Mouse (Mus musculus) regulatory T cell (primary cell): ENCODE data around the gene Pced1b.

Source experiments
- in situ Hi-C: fragments of 300-600 bp; cut with MboI, MseI; formaldehyde crosslinking; loops from one replicate; pipeline ENCODE4 v1.15.1; 2025; ENCODE audit warnings: high pct_unique_total_duplicates

Gene Pced1b

DNA sequence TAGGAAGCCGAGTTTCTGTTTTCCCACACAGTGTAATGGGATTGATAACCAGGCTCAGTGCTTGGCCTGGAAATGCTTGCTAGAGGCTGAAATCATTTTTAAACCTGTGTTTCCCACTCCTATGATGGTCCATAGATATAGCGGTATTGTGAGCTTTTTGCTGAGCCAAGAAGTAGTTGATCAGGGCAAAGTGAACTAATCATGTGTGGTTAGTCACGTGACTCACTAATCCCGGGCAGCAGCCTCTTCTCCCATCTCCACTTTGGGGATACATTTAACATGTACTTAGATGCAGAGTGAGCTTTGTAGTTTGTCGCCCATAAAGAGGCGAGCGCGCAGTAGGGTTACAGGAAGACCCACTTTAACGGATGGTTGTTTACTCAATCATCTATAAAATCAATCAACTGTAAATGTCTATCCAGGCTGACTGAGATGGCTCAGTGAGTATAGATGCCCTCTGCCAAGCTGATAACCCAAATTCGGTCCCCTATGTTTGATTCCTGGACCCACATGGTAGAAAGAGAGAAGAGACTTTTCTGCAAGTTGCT is 38.8 kb downstream of the Pced1b start:
- in situ Hi-C loops, result no loop called here

DNA sequence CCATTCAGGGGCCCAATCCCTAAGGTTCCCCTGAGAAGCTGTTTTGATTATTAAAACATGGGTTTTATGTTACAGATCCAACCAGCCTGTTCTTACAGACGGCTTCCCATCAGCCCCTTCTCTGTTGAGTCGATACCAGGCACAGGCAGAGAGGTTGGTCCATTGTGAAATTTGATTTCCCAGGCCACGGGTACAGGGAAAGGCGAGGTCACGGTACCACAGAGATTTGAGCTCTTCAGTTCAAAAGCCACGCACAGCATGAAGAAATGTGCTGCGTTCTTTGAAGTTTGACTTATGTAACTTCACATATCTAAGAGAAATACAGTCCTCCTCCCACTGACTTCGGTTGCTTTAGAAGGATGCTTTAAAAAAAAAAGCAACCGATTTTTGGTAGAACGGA is 39.8 kb downstream of the Pced1b start:
- in situ Hi-C loops, result no loop called here

GRCm38 (mm10) chr15:97287436-97288143 is 40.7 kb downstream of the Pced1b start:
- in situ Hi-C loops, result no loop called here

DNA sequence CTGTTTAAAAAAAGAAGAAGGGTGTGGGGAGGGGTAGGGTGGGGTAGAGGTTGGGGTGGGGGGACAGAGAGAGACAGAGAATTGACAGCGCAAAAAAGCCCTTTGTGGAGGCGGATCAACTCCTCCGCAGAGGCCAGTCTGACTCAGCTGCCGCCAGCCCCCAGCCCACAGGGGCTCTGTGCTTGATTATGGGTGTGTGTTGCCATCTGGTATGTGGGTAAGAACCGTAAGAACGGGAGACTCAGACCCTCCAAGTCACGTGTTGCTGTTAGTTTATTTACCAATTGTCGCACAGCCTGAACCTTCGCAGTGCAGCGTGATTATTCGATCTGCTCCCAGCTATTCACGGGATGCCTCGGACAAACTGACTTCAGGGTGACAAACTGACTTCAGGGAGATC is 41.8 kb downstream of the Pced1b start:
- in situ Hi-C loops, result no loop called here

GRCm38 (mm10) chr15:97289176-97289575 is 42.3 kb downstream of the Pced1b start:
- in situ Hi-C loops, result no loop called here

- in situ Hi-C loops, result no loop called here
Measured at GRCm38 (mm10) chr15:97290351-97290750, 43.4 kb downstream of the Pced1b start.

GRCm38 (mm10) chr15:97291291-97292050 is 44.6 kb downstream of the Pced1b start:
- in situ Hi-C loops, result no loop called here

GRCm38 (mm10) chr15:97307935-97308334 is 61.0 kb downstream of the Pced1b start:
- in situ Hi-C loops, result no loop called here

- in situ Hi-C loops, result no loop called here
Measured at GRCm38 (mm10) chr15:97309533-97309932, 62.6 kb downstream of the Pced1b start.

DNA sequence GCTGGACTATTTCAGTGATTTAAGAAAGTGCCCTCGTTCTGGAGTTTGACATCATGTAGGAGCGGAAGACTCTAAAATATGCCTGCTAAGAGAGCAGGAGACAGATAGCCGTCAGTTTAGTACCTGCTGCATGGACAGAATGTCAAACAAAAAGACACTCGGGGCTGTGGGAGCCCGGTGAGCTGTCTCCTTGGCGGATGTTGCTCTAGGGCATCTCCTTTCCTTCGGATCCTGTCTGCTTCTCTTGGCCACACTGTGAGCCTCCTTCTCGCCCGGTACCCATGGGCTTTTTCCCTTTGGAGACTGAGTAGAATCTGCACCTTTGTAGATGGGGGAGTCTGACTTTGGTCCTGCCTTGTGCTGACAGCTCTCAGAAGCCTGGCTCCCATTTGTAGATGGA is 63.3 kb downstream of the Pced1b start:
- in situ Hi-C loops, result no loop called here

GRCm38 (mm10) chr15:97311211-97311610 is 64.3 kb downstream of the Pced1b start:
- in situ Hi-C loops, result no loop called here

GRCm38 (mm10) chr15:97311937-97312336 is 65.0 kb downstream of the Pced1b start:
- in situ Hi-C loops, result no loop called here

GRCm38 (mm10) chr15:97314720-97315421 is 68.0 kb downstream of the Pced1b start:
- in situ Hi-C loops, result no loop called here

DNA sequence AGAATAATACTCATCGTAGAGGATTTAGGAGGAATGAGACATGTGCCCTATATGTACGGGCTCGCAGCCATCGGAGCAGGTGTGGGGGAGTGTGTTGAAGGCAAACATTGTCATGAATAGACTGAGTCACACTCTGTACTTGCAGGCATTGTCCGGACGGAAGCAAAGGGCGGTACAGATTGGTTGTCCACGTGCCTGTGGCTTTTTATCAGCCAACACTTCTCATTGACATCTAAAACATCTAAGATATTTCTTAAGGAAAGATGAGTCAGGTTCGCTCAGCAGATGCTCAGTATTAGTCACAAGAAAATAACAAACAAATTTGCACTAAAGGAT is 68.5 kb downstream of the Pced1b start:
- in situ Hi-C loops, result no loop called here

DNA sequence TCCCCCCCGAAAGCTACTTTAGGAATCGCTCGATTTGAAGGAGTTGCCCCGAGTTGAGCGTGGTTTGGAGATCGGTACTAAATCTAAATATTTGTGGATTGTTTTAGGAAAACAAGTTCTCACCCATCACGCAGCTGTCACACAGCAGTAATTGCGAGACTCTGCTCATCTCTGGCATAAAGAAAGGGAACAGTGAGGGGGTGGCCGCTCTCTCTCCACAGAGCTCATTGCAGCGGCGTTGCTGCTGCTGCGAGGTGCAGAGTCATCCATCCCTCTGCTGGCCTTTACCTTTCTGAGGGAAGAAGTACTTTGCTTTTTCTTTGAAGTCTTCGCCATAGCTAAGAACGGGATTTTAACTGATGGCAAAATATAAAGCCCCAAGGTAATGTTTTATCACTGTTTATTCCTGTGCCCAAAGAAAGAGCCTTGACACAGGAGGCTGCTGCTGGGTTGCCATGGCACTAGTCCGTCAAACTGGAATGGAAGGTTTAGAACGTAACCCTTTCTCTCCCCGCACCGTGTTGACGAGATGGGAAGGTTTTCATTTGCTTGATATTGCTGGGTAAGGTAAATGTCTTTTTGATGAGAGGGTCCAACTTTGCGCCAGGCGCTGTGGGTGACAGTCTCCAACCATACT is 71.6 kb downstream of the Pced1b start:
- in situ Hi-C loops, result no loop called here

GRCm38 (mm10) chr15:97322821-97323220 is 75.9 kb downstream of the Pced1b start:
- in situ Hi-C loops, result no loop called here

DNA sequence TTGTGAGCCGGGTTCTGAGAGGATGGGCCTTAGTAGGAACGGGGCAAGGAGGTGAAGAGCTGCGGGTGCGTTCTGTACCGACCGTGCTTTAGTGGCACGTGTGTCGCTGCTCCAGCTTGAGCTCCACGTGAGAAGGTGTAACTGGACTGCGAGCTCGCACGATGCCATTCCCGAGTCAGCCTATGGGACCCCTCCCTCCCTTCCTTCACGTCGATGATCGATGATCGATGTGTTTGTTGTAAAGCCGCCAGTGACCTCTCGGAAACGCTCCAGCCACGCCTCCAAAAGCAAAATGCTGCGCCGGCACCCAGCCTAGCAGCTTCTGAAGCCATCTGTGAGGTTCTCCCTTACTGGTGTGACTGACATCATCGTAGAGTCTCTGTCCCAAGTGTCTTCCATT is 76.6 kb downstream of the Pced1b start:
- in situ Hi-C loops, result no loop called here

- in situ Hi-C loops, result no loop called here
Measured at GRCm38 (mm10) chr15:97324311-97324710, 77.4 kb downstream of the Pced1b start.

- in situ Hi-C loops, result no loop called here
Measured at GRCm38 (mm10) chr15:97327500-97328081, 80.7 kb downstream of the Pced1b start.

GRCm38 (mm10) chr15:97332582-97332981 is 85.7 kb downstream of the Pced1b start:
- in situ Hi-C loops, result no loop called here

GRCm38 (mm10) chr15:97337636-97338352 is 90.9 kb downstream of the Pced1b start:
- in situ Hi-C loops, result no loop called here
